Mouse (Mus musculus): ENCODE data around the gene Rbp4. TPM values are rescaled to one million over a fixed set of nuclear protein-coding genes. Genes with fewer than 3 reads are reported as not detected.

The Rbp4 gene
- polyA plus RNA-seq, 1 experiment from 2014 or later: 1,559 TPM

GRCm38 (mm10) chr19:38086948-38087551 is 38.0 kb downstream of the Rbp4 start:
- H3K4me2 ChIP-seq: no peak overlapping the region
- H3K9ac ChIP-seq: no peak overlapping the region
- 44% methylated on average over 11 of the region's 11 CpGs for WGBS (ENCODE audit: insufficient replicate concordance)
- H3K9me3 ChIP-seq (replicated peaks): no peaks in the 10 kb centered on the region
- ATAC-seq (ENCODE audit: low read depth) (no peak), DNase-seq (no peak)
- H3K4me1 ChIP-seq (replicated peaks): 0 out of 2 replicates have a peak, but pooled peaks cover 6% of the 10 kb centered on the region
- H3K27me3 ChIP-seq: no peaks in the 10 kb centered on the region
- H3K27ac ChIP-seq: no peak overlapping the region
- no peaks in the 10 kb centered on the region for H3K36me3 ChIP-seq
- no peak overlapping the region for H3K4me3 ChIP-seq (replicated peaks)

GRCm38 (mm10) chr19:38085841-38086240 is 39.2 kb downstream of the Rbp4 start:
- Histone ChIP-seq H3K9me3 (replicated peaks) (no peaks in the 10 kb centered on the region), H3K36me3 (no peaks in the 10 kb centered on the region), H3K27me3 (no peaks in the 10 kb centered on the region), H3K4me3 (replicated peaks) (no peak overlapping the region), H3K9ac (no peak overlapping the region), H3K27ac (no peak overlapping the region), H3K4me2 (no peak overlapping the region), H3K4me1 (replicated peaks) (no peaks in the 10 kb centered on the region)
- WGBS (ENCODE audit: insufficient replicate concordance): 57% methylated on average over 4 of the region's 4 CpGs
- no peak for DNase-seq
- ATAC-seq (ENCODE audit: low read depth): no peak

- H3K36me3 ChIP-seq: no peaks in the 10 kb centered on the region
- WGBS (ENCODE audit: insufficient replicate concordance): 44% methylated on average over 5 of the region's 5 CpGs
- no peak overlapping the region for H3K9ac ChIP-seq
- H3K4me1 ChIP-seq (replicated peaks): no peaks in the 10 kb centered on the region
- H3K27me3 ChIP-seq: no peaks in the 10 kb centered on the region
- H3K4me2 ChIP-seq: no peak overlapping the region
- no peaks in the 10 kb centered on the region for H3K9me3 ChIP-seq (replicated peaks)
- no peak overlapping the region for H3K4me3 ChIP-seq (replicated peaks)
- DNase-seq: no peak
- no peak overlapping the region for H3K27ac ChIP-seq
- ATAC-seq (ENCODE audit: low read depth): no peak
Measured at GRCm38 (mm10) chr19:38082931-38083525, 42.1 kb downstream of the Rbp4 start.

GRCm38 (mm10) chr19:38081361-38081760 is 43.7 kb downstream of the Rbp4 start:
- no peaks in the 10 kb centered on the region for H3K4me1 ChIP-seq (replicated peaks)
- no peaks in the 10 kb centered on the region for H3K27me3 ChIP-seq
- H3K4me3 ChIP-seq (replicated peaks): no peak overlapping the region
- no peaks in the 10 kb centered on the region for H3K9me3 ChIP-seq (replicated peaks)
- 56% methylated on average over 3 of the region's 3 CpGs for WGBS (ENCODE audit: insufficient replicate concordance)
- no peak for ATAC-seq (ENCODE audit: low read depth)
- no peaks in the 10 kb centered on the region for H3K36me3 ChIP-seq
- H3K9ac ChIP-seq: no peak overlapping the region
- H3K27ac ChIP-seq: no peak overlapping the region
- no peak for DNase-seq
- H3K4me2 ChIP-seq: no peak overlapping the region

- no peak for DNase-seq
- ATAC-seq (ENCODE audit: low read depth): no peak
- WGBS (ENCODE audit: insufficient replicate concordance): 56% methylated on average over 3 of the region's 3 CpGs
- Histone ChIP-seq H3K4me1 (replicated peaks) (no peaks in the 10 kb centered on the region), H3K36me3 (0 out of 2 replicates have a peak, but pooled peaks cover 3% of the 10 kb centered on the region), H3K4me2 (no peak overlapping the region), H3K27me3 (no peaks in the 10 kb centered on the region), H3K9ac (no peak overlapping the region), H3K27ac (no peak overlapping the region), H3K9me3 (replicated peaks) (no peaks in the 10 kb centered on the region), H3K4me3 (replicated peaks) (no peak overlapping the region)
Measured at GRCm38 (mm10) chr19:38077851-38078540, 47.1 kb downstream of the Rbp4 start.

GRCm38 (mm10) chr19:38076251-38076650 is 48.8 kb downstream of the Rbp4 start:
- Histone ChIP-seq H3K4me1 (replicated peaks) (no peaks in the 10 kb centered on the region), H3K27me3 (no peaks in the 10 kb centered on the region), H3K4me3 (replicated peaks) (no peak overlapping the region), H3K9me3 (replicated peaks) (no peaks in the 10 kb centered on the region), H3K36me3 (0 out of 2 replicates have a peak, but pooled peaks cover 11% of the 10 kb centered on the region), H3K4me2 (no peak overlapping the region), H3K27ac (no peak overlapping the region), H3K9ac (no peak overlapping the region)
- DNase-seq (no peak), ATAC-seq (ENCODE audit: low read depth) (no peak)
- 68% methylated on average over 2 of the region's 2 CpGs for WGBS (ENCODE audit: insufficient replicate concordance)

GRCm38 (mm10) chr19:38075051-38075450 is 50.0 kb downstream of the Rbp4 start:
- H3K9ac ChIP-seq: no peak overlapping the region
- 68% methylated on average over 11 of the region's 11 CpGs for WGBS (ENCODE audit: insufficient replicate concordance)

GRCm38 (mm10) chr19:38073226-38073625 is 51.9 kb downstream of the Rbp4 start:
- ATAC-seq (ENCODE audit: low read depth): no peak
- H3K36me3 ChIP-seq: peaks cover 25% of the 10 kb centered on the region

More at GRCm38 (mm10) chr19:38075051-38075450, 50.0 kb downstream of the Rbp4 start:
- Histone ChIP-seq H3K27ac (no peak overlapping the region), H3K27me3 (no peaks in the 10 kb centered on the region), H3K9me3 (replicated peaks) (no peaks in the 10 kb centered on the region), H3K4me2 (no peak overlapping the region), H3K36me3 (peaks cover 22% of the 10 kb centered on the region), H3K4me3 (replicated peaks) (no peak overlapping the region), H3K4me1 (replicated peaks) (no peaks in the 10 kb centered on the region)
- DNase-seq (no peak), ATAC-seq (ENCODE audit: low read depth) (no peak)

More at GRCm38 (mm10) chr19:38073226-38073625, 51.9 kb downstream of the Rbp4 start:
- no peak overlapping the region for H3K4me3 ChIP-seq (replicated peaks)
- no peaks in the 10 kb centered on the region for H3K27me3 ChIP-seq
- H3K4me1 ChIP-seq (replicated peaks): no peaks in the 10 kb centered on the region
- no peak overlapping the region for H3K27ac ChIP-seq
- 87% methylated on average over 5 of the region's 5 CpGs for WGBS (ENCODE audit: insufficient replicate concordance)
- DNase-seq: no peak
- H3K4me2 ChIP-seq: no peak overlapping the region
- H3K9me3 ChIP-seq (replicated peaks): no peaks in the 10 kb centered on the region
- H3K9ac ChIP-seq: no peak overlapping the region

Other genes with a start within 250 kb of the Rbp4 start
- gene Myof, start 81.7 kb downstream of the Rbp4 start, polyA plus RNA-seq (2015; fragmentation: Nextera tagmentation; extraction: Ambion mirVana): 1.0 and 1.2 TPM in 2 replicates
- gene Cep55, start 70.3 kb downstream of the Rbp4 start, polyA plus RNA-seq (2015; fragmentation: Nextera tagmentation; extraction: Ambion mirVana): 6.3 and 7.5 TPM in 2 replicates
- 0.12 and 0.17 TPM in 2 replicates for gene Ffar4, start 28.2 kb downstream of the Rbp4 start, polyA plus RNA-seq (2015; fragmentation: Nextera tagmentation; extraction: Ambion mirVana)
- 4.0 and 4.9 TPM in 2 replicates for gene Pde6c, start 7.5 kb upstream of the Rbp4 start, polyA plus RNA-seq (2015; fragmentation: Nextera tagmentation; extraction: Ambion mirVana)
- 17.5 and 22.9 TPM in 2 replicates for gene Fra10ac1, start 98.9 kb upstream of the Rbp4 start, polyA plus RNA-seq (2015; fragmentation: Nextera tagmentation; extraction: Ambion mirVana)
- gene Lgi1, start 139.3 kb upstream of the Rbp4 start, polyA plus RNA-seq (2015; fragmentation: Nextera tagmentation; extraction: Ambion mirVana): 0.09 and 0.13 TPM in 2 replicates